Mouse (Mus musculus) kidney, postnatal 25 days (tissue): ENCODE data around the gene Olfr524.

Source experiments
- DNase-seq, 2 experiments: peaks; one replicate each; pipeline ENCODE4 v3.0.0; 2021; ENCODE audit warnings: mixed read lengths in 2 of 2

Gene Olfr524

DNA sequence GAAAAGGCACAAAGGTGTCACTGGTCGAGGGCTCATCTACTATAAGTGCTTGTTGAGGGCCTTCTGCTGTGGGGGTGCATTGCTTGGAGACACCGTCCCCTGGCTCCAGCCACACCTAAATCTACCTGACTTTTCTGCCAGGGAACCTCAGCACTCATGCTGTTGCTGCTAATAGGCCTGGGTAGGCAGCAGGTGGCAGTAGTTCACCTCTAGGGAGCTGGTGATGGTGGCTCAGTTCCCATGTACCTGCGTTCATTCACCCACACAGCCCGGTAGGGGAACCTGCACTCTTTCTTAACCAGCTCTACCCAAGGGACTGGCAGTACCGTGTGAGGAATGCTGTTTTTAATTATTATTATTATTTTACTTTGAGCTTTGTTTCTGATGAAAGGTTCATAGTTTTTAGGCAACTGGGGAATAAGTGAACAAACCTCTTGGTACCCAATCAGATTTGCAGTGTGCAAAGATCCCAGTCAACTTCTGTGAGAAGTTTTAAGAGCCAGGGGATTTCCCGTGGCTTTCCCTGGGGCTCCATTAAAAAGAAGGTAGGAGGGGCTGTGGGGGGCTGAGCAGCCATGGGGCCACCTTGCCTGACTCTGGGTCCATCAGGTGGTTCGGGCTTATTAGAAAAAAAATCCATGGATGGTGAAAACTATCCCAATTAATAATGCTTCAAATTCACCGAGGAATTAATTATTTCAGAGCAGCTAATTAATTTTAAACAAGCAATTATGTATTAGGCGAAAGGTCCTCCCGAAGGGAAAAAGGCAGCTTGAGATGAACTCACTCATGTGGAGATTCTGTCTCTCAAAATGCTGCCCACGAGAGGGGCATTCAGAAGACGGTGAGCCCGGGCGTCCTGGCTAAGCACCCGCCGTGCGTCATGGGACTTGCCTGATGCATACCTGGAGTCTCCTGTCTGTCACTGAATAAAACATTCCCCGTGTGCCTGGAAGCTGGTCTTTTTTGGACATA lies 18.8 kb downstream of the Olfr524 start:
- peak; percentile 67 to 82 for DNase-seq

- DNase-seq: no peak
Measured at GRCm38 (mm10) chr7:140184206-140184605, 21.6 kb downstream of the Olfr524 start.

DNA sequence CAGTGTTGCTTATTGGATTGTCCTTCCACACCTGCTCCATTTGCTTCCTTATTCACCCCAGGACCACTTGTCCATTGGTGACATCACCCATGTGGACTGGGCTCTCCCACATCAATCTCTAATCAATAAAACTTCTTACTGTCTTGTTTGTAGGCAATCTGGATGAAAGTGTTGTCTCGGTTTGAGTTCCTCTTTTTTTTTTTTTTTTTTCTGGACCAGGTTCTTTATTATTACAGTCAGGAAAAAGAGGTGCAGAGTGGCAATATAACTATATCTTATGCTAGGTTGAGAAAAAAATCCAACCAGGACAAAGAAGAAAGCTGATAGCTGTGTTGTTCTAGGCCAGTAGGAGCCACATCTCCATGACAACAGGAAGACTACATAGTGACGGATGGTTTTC lies 25.1 kb downstream of the Olfr524 start:
- no peak for DNase-seq

DNA sequence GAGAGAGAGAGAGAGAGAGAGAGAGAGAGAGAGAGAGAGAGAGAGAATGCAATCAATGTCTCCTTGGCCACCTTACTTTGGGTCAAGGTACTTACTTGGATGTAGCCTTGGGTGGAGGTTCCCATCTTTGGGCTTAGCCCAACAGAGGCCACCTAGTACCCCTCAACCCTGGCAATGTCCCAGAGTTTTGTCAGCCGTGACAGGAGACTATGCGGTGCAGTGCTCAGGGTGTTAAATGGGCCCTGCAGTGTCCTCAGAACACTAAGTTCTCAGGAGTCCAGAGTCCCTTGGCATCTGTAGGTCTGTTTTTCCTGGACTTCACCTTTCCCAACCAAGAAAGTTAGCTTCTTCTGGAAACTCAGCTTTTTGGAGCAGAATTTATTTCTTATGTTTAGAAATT lies 26.6 kb downstream of the Olfr524 start:
- DNase-seq: peak; percentile 73 to 92

DNA sequence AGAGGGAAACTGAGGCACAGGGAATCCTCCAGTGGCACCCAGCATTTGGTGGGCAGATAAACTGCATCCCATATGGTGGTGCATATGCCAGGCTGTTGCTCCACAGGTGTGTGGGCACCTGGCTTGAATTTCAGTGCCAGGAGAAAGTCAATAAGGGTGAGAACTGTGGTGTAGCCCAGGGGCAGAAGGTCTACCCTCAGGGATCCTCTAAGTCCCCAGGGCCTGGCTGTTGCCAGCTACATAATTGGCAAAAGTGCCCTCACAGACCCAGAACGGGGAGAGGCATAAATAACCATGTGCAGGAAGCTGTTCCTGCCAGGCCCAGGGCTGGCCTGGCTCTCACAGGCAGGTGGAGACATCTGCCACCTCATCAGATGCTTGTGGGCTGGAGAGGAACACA lies 32.8 kb downstream of the Olfr524 start, which contains the start of gene Olfr523:
Olfr523 (plus strand) TSS at position 282 of the 400 bp plus-strand sequence.
- no peak for DNase-seq

DNA sequence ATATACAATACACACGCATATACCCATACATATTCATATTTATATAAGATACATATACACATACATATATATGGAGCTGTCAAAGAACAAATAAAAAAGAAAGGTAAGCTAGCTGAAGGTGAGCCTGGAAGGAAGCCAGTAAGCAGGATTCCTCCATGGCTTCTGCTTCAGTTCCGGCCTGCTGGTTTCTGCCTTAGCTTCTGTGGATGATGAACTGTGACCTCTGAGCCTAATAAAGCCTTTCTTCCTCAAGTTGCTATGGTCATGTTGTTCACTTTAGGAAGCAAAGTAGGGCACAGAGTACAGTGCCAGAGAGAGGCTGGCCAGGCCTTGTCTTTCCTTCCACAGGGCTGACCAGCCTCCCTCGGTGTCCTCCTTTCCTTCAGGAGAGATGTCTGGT lies 34.9 kb downstream of the Olfr524 start:
- peak; percentile 8 to 55 for DNase-seq

- DNase-seq: no peak
Measured at GRCm38 (mm10) chr7:140169386-140169785, 36.4 kb downstream of the Olfr524 start.

DNA sequence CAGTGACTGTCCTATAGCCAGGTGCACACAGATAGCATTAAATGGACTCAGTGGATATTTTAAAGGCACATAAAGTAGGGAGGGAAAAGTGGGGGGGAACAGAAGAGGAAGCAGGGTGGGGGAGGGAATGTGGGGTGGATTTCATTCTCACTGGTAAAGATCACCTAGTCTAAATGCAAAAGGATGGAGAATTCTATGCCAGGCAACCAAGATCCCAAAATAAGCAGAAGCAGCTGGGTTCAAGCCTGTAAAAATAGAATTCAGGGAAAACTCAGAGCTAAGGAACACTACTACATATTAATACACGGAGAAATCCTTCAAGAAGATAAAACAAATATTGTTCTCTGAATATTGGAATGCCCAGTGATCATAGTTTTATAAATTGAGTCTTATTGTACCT lies 37.8 kb downstream of the Olfr524 start:
- no peak for DNase-seq

DNA sequence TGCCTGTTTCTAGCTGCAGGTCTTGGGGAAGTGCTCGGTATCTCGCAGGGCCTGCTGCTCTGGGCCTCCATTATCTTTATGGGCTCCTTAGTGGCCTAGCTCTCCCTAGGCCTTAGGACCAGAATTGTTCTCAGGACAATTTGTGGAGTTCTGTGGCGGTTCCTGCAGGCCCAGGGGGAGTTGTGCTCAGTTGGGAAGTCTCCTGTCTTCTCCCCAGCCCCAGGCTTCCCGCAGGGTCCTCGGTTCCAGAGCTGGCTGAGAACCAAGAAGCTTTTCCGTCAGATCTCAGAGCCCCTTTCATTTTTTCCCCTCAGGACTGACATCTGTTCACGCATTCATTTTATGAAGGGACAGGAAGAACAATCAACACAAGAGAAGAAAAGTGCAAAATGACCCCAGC lies 41.1 kb downstream of the Olfr524 start, which contains the start of gene Olfr522:
Olfr522 (minus strand) TSS at position 101 of the 400 bp plus-strand sequence.
- DNase-seq: no peak

DNA sequence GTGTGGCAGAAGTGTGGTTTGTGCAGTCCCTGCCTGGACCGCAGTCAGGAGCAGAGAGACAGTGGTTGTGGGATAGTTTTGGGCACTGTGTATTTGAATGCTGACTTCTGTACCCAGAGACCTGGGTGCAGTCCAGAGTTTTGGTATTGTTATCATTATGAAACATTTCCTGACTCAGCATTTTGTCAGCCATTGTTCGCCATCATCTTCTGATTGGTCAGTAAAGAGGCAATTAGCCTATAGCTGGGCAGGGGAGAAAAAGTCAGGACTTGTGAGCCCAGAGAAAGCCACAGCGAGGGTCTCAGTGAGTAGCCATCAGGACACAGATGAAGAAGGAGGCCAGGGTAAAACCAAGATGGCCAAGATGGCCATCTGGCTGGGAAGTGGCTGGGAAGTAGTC lies 45.4 kb downstream of the Olfr524 start:
- no peak for DNase-seq

GRCm38 (mm10) chr7:140154218-140154927 lies 51.4 kb downstream of the Olfr524 start, which contains the start of gene Sprn:
TSS of gene Sprn (minus strand) at chr7:140154877.
- no peak for DNase-seq

DNA sequence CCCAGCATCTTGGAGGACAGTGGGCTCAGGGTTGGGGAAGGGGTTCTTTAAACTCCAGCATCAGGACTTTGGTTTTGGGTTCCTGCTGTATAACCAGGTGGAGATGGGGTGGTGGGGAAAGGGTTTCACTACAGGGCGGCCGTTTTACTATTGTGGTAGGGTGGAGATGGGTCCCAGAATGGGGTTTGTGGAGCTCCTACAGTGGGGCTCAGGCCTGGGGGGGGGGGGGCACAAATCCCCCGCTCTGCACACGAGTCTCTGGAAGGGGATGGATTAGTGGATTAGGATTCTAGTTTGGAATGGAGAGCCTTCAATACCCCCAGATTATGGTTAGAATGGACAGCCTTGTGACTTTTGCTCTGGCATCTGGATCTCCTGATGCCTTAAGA lies 51.9 kb downstream of the Olfr524 start:
- DNase-seq: no peak

DNA sequence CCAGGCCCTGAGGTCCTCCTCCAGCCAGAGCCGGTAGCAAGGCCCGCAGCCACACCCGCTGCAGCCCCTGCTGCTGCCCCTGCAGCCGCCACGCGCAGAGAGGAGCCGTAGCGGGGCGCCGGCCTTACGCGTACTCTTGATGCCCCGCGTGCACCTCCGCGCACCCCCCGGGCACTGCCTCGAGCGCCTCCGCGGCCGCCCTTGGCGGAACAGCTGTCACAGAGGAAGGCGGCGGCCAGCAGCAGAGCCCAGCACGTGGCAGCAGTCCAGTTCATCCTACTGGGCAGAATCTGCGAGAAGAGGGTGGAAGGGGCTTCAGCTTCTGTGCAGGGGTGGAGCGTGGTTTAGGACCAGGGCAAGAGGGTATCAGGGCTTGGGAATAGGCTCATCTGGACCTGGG lies 52.4 kb downstream of the Olfr524 start:
- no peak for DNase-seq
